Mouse (Mus musculus): ENCODE measurements around the gene N4bp2l2. TPM values are rescaled to one million over a fixed set of nuclear protein-coding genes. Genes with fewer than 3 reads are reported as not detected.
"Not testable (repeated sequence)": the region's sequence is repeated elsewhere in the genome, so short reads cannot be mapped to it uniquely, and the experiment has no call there.

Gene N4bp2l2
- polyA plus RNA-seq, 1 experiment from 2014 or later: 19.7 TPM

- Histone ChIP-seq H3K9ac (peak within 1 kb of the TSS; percentile 98), H3K27me3 (peaks cover 4% of the 10 kb centered on the region; the same call in 1 of the 2 replicates), H3K27ac (peak within 1 kb of the TSS; percentile 86), H3K4me1 (replicated peaks) (peaks cover 31% of the 10 kb centered on the region), H3K36me3 (no peaks in the 10 kb centered on the region), H3K4me2 (peak within 1 kb of the TSS; percentile 87), H3K9me3 (replicated peaks) (no peaks in the 10 kb centered on the region), H3K4me3 (replicated peaks) (peak within 1 kb of the TSS; percentile 97)
- 10% methylated on average over 46 of the region's 49 CpGs for WGBS (ENCODE audit: insufficient replicate concordance)
- DNase-seq (peak; percentile 90), ATAC-seq (ENCODE audit: low read depth) (peak; percentile 96)
Observed at GRCm38 (mm10) chr5:150673153-150673835, 7.3 kb upstream of the N4bp2l2 start, which contains the start of gene Pds5b. Pds5b (plus strand) TSS chr5:150673739.

GRCm38 (mm10) chr5:150672343-150672742, 6.4 kb upstream of the N4bp2l2 start:
- Histone ChIP-seq H3K4me3 (replicated peaks) (no peak overlapping the region), H3K9me3 (replicated peaks) (no peaks in the 10 kb centered on the region), H3K27me3 (peaks cover 4% of the 10 kb centered on the region; the same call in 1 of the 2 replicates), H3K4me2 (no peak overlapping the region), H3K36me3 (no peaks in the 10 kb centered on the region), H3K9ac (no peak overlapping the region), H3K4me1 (replicated peaks) (peaks cover 31% of the 10 kb centered on the region), H3K27ac (no peak overlapping the region)
- WGBS (ENCODE audit: insufficient replicate concordance): 77% methylated on average over 7 of the region's 7 CpGs
- DNase-seq (no peak), ATAC-seq (ENCODE audit: low read depth) (no peak)

- no peak overlapping the region for H3K4me3 ChIP-seq (replicated peaks)
- no peak overlapping the region for H3K4me2 ChIP-seq
- DNase-seq (no peak), ATAC-seq (ENCODE audit: low read depth) (no peak)
- H3K9ac ChIP-seq: no peak overlapping the region
- H3K9me3 ChIP-seq (replicated peaks): no peaks in the 10 kb centered on the region
- H3K27me3 ChIP-seq: peaks cover 4% of the 10 kb centered on the region; the same call in 1 of the 2 replicates
- H3K36me3 ChIP-seq: no peaks in the 10 kb centered on the region
- H3K27ac ChIP-seq: no peak overlapping the region
- peaks cover 19% of the 10 kb centered on the region for H3K4me1 ChIP-seq (replicated peaks)
- 50% methylated on average over 4 of the region's 4 CpGs for WGBS (ENCODE audit: insufficient replicate concordance)
Observed at GRCm38 (mm10) chr5:150668731-150669130, 2.7 kb upstream of the N4bp2l2 start.

GRCm38 (mm10) chr5:150665132-150665954, 640 bp downstream of the N4bp2l2 start:
- peak; percentile 91 for DNase-seq
- peak; percentile 97 for ATAC-seq (ENCODE audit: low read depth)
- Histone ChIP-seq H3K27me3 (peaks cover 4% of the 10 kb centered on the region; the same call in 1 of the 2 replicates), H3K36me3 (peaks cover 22% of the 10 kb centered on the region), H3K4me3 (replicated peaks) (peak overlapping the region; percentile 89), H3K9ac (peak overlapping the region; percentile 90), H3K4me2 (peak overlapping the region; percentile 86), H3K4me1 (replicated peaks) (peaks cover 36% of the 10 kb centered on the region), H3K27ac (peak overlapping the region; percentile 93), H3K9me3 (replicated peaks) (no peaks in the 10 kb centered on the region)
- WGBS (ENCODE audit: insufficient replicate concordance): under 1% methylated on average over 51 of the region's 52 CpGs

GRCm38 (mm10) chr5:150664794-150665131, 1.2 kb downstream of the N4bp2l2 start:
- H3K9ac ChIP-seq: peak overlapping the region; percentile 90
- H3K27me3 ChIP-seq: peaks cover 4% of the 10 kb centered on the region; the same call in 1 of the 2 replicates
- H3K9me3 ChIP-seq (replicated peaks): no peaks in the 10 kb centered on the region
- peak overlapping the region; percentile 86 for H3K4me2 ChIP-seq
- peaks cover 25% of the 10 kb centered on the region for H3K36me3 ChIP-seq
- no peak for ATAC-seq (ENCODE audit: low read depth)
- no peak for DNase-seq
- WGBS (ENCODE audit: insufficient replicate concordance): under 1% methylated on average over 10 of the region's 10 CpGs
- peak overlapping the region; percentile 89 for H3K4me3 ChIP-seq (replicated peaks)
- peaks cover 39% of the 10 kb centered on the region for H3K4me1 ChIP-seq (replicated peaks)
- H3K27ac ChIP-seq: peak overlapping the region; percentile 93

GRCm38 (mm10) chr5:150663926-150664325, 2.1 kb downstream of the N4bp2l2 start:
- 51% methylated on average over 7 of the region's 7 CpGs for WGBS (ENCODE audit: insufficient replicate concordance)
- DNase-seq: peak; percentile 32
- peak overlapping the region; percentile 55; the same call in 1 of the 2 replicates for H3K9ac ChIP-seq

DNA sequence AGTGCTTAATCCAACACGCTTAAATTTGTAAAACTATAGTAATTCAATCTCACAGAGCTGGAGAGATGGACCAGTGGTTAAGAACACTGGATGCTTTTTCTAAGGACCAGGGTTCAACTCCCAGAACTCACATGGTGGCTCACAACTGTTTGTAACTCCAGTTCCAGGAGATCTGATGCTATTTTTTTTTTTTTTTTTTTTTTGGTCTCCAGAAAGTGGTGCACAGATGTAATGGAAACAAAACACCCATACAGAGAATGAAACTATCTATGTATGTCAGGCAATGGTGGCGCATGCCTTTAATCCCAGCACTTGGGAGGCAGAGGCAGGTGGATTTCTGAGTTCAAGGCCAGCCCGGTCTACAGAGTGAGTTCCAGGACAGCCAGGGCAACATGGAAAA, 5.7 kb downstream of the N4bp2l2 start:
- H3K4me2 ChIP-seq: peak overlapping the region; percentile 35
- not testable (repeated sequence) for DNase-seq; ATAC-seq (ENCODE audit: low read depth); H3K27ac ChIP-seq; H3K4me3 ChIP-seq (replicated peaks); H3K27me3 ChIP-seq; H3K9me3 ChIP-seq (replicated peaks)
- H3K9ac ChIP-seq: 0 out of 2 replicates have a peak overlapping the region, but pooled peaks have one; percentile 9
- whole genome bisulfite sequencing (ENCODE audit: insufficient replicate concordance): 86% methylated on average over 3 of the region's 3 CpGs
- H3K36me3 ChIP-seq: peaks cover 39% of the 10 kb centered on the region
- H3K4me1 ChIP-seq (replicated peaks): peaks cover 65% of the 10 kb centered on the region

More at GRCm38 (mm10) chr5:150663926-150664325, 2.1 kb downstream of the N4bp2l2 start:
- not testable (repeated sequence) for H3K27ac ChIP-seq; H3K9me3 ChIP-seq (replicated peaks); ATAC-seq (ENCODE audit: low read depth); H3K27me3 ChIP-seq
- H3K4me2 ChIP-seq: peak overlapping the region; percentile 86
- H3K4me3 ChIP-seq (replicated peaks): peak overlapping the region; percentile 46
- peaks cover 42% of the 10 kb centered on the region for H3K4me1 ChIP-seq (replicated peaks)
- peaks cover 28% of the 10 kb centered on the region for H3K36me3 ChIP-seq

DNA sequence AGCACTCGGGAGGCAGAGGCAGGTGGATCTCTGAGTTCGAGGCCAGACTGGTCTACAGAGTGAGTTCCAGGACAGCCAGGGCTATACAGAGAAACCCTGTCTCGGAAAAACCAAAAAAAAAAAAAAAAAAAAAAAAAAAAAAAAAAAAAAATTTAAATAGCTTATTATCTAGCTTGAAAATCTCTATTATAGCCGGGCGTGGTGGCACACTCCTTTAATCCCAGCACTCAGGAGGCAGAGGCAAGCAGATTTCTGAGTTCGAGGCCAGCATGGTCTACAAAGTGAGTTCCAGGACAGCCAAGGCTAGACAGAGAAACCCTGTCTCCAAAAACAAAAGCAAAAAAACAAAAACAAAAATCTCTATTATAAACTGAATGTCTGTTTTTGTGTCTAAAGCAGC, 6.6 kb downstream of the N4bp2l2 start:
- not testable (repeated sequence) for H3K4me3 ChIP-seq (replicated peaks); H3K27ac ChIP-seq; H3K9ac ChIP-seq; H3K9me3 ChIP-seq (replicated peaks); ATAC-seq (ENCODE audit: low read depth); DNase-seq; H3K27me3 ChIP-seq
- Histone ChIP-seq H3K4me1 (replicated peaks) (peaks cover 63% of the 10 kb centered on the region), H3K4me2 (peak overlapping the region; percentile 17; the same call in 1 of the 2 replicates), H3K36me3 (peaks cover 44% of the 10 kb centered on the region)
- 69% methylated on average over 6 of the region's 6 CpGs for WGBS (ENCODE audit: insufficient replicate concordance)

GRCm38 (mm10) chr5:150654548-150654947, 11.4 kb downstream of the N4bp2l2 start:
- no peak for ATAC-seq (ENCODE audit: low read depth)
- Histone ChIP-seq H3K9ac (no peak overlapping the region), H3K27ac (no peak overlapping the region), H3K4me2 (no peak overlapping the region), H3K4me3 (replicated peaks) (no peak overlapping the region), H3K9me3 (replicated peaks) (no peaks in the 10 kb centered on the region), H3K36me3 (peaks cover 32% of the 10 kb centered on the region), H3K4me1 (replicated peaks) (peaks cover 24% of the 10 kb centered on the region), H3K27me3 (no peaks in the 10 kb centered on the region)
- DNase-seq: no peak

DNA sequence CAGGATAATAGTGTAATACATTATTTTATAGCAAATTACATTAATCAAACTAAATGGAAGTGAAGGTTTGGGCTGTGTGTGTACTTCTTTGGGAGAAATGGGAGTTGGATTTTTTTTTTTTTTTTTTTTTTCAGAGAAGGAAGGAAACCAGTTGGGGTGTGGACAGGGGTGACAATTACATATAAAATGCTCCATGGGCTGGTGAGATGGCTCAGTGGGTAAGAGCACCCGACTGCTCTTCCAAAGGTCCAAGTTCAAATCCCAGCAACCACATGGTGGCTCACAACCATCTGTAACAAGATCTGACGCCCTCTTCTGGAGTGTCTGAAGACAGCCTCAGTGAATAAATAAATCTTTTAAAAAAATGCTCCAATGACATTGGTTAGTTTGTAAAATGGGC, 13.4 kb downstream of the N4bp2l2 start:
- 80% methylated on average over 2 of the region's 2 CpGs for WGBS (ENCODE audit: insufficient replicate concordance)

GRCm38 (mm10) chr5:150644926-150645325, 21.1 kb downstream of the N4bp2l2 start:
- H3K27ac ChIP-seq: peak overlapping the region; percentile 74
- H3K36me3 ChIP-seq: peaks cover 48% of the 10 kb centered on the region
- H3K27me3 ChIP-seq: no peaks in the 10 kb centered on the region
- 42% methylated on average over 4 of the region's 4 CpGs for WGBS (ENCODE audit: insufficient replicate concordance)
- no peak overlapping the region for H3K9ac ChIP-seq
- H3K4me1 ChIP-seq (replicated peaks): peaks cover 28% of the 10 kb centered on the region
- H3K4me3 ChIP-seq (replicated peaks): no peak overlapping the region
- peak; percentile 15 for DNase-seq
- peak; percentile 64 for ATAC-seq (ENCODE audit: low read depth)
- no peaks in the 10 kb centered on the region for H3K9me3 ChIP-seq (replicated peaks)
- peak overlapping the region; percentile 23 for H3K4me2 ChIP-seq

More for the DNA sequence above, 13.4 kb downstream of the N4bp2l2 start:
- Histone ChIP-seq H3K27ac (no peak overlapping the region), H3K4me1 (replicated peaks) (peaks cover 11% of the 10 kb centered on the region), H3K9ac (no peak overlapping the region), H3K9me3 (replicated peaks) (no peaks in the 10 kb centered on the region), H3K4me3 (replicated peaks) (no peak overlapping the region), H3K27me3 (no peaks in the 10 kb centered on the region), H3K4me2 (no peak overlapping the region), H3K36me3 (peaks cover 49% of the 10 kb centered on the region)
- no peak for ATAC-seq (ENCODE audit: low read depth)
- no peak for DNase-seq

Measured in liver, embryonic 13.5 days (tissue).